Mouse (Mus musculus) activated CD4-positive, CD25-positive, alpha-beta regulatory T cell (primary cell): ENCODE data around the gene Sdad1. TPM values are rescaled to one million over a fixed set of nuclear protein-coding genes. Genes with fewer than 3 reads are reported as not detected.

Experiments
- polyA plus RNA-seq, 2 experiments: library from polyadenylated mRNA; unstranded; fragments of 100-300 nt; shearing (Covaris generic); gene quantifications; one replicate each; pipeline ENCODE4 v1.2.1; 2017

Sdad1 gene
- polyA plus RNA-seq: 10 to 100 TPM; 24.4 to 49.7 TPM

DNA sequence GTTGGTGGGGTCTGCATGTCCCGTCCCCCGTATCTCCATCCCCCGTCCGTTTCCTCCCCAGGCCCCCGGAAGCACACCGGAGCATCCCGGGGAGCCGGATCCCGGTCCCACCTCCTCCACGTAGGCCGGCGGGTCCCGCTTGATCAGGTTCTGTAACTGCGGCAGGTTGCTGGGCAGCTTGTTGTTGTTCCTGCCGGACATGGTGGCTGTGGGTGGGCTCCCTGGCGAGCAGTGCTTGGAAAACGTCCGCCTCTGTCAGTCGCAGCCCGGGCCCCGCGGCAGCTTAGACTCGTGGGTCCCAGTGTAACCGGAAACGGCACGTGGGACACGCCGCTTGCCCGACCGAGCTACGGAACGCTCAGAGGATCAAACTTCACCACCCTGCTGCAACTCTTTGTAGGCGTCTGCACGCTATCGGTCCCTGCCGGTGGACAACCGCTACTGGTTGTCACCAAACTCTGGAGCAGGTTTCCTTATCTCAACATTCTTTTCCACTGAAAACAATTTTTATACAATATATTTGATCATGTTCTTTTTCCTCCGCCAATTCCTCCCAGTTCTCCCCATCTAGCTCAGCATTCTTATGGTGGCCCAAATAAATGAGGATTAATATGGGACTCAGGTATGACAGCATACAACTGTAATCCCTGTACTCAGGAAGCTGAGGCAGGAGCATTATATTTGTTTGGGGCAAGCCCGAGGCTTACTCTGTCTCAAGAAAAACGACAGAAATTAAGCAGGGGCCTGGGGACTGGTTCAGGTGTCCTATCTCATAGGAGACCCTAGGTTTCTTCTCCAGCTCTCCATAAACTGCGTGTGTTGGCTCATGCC, at the start of gene Sdad1:
Sdad1 (minus strand) TSS at position 799 of the 831 bp plus-strand sequence.

GRCm38 (mm10) chr5:92348794-92349413, 38.6 kb upstream of the Sdad1 start, which contains the start of gene Cxcl10:
Gene Cxcl10 (minus strand): TSS chr5:92348889.

DNA sequence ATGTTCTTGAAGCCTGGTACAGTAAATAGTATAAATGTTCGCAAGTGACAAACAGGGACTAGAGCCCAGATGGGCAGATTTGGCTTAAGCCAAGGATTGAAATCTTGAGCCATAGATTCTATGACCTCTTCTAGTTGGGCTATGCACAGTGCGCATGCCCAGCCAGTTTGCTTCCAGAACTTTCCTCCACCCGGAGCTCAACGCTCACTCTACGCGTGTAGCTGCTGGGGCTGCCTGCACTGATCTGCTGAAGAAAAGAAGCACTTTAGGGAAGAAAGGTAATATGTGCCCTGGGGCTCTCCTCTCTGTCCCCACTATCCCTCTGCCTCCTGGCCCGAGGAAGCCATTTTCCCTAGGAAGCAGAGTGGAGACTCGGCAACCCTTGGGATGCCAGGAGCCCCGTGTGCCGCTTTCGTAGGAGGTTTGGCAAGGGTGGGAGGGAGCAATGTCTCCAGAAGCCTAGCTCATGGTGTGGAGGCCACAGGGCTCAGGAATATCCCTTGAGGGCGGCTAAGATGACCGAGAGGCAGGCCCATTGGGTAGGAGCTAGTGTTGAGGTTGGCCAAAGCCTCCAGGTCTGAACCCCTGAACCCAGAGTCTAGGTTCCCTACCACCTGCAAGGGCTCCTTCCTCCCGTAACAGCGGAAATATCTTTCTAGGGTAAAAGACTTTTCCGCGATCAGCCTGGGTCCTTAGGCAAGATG, 21.5 kb upstream of the Sdad1 start, which contains the start of gene Art3:
Art3 (plus strand) TSS at position 193 of the 704 bp plus-strand sequence.

GRCm38 (mm10) chr5:92327929-92328328, 17.6 kb upstream of the Sdad1 start, which contains the start of gene Cxcl9:
Gene Cxcl9 (minus strand): TSS chr5:92328079.

DNA sequence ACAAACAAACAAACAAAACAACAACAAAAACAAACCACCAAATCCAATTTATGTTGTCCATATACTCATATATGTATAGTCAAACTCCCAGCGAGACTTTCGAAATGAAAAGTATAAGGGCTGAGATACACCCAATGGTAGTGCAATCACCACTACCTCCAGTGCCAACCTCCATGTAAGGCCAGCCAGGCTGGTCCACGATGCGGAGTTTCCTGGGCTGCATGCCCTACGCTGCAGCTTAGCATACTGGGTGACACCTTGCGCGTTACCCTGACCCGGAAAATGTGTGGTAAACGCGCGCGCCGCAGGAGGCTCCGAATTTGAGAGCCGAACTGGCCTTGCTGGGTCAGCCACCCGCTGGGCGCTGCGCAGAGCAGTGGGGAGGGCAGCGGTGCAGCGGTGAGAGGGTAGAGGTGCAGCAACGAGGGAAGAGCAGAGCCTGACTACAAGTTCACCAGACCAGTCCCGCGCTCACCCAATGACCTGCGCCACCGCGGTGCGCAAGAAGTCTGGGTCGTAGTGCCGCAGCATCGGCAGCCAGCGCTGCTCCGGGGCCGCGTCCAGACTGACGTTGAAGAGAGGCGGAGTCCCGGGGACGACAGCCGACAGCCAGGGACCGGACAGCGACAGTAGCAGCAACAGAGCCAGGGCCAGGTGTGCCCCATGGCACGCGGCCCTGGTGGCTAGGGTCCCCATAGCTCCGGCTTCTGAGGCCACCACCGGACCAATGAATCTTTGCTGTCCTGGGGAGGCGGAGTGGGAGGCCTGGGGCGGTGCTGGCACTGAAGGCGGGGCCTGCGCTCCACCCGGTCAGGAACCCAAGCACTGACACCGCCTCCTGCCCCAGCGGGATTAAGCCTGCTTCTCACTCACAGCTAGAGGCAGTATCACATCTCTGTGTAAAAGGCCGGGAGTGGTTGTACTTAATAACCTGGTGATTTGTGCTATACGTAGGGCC, 32.6 kb downstream of the Sdad1 start, which contains the start of gene Naaa:
Naaa (minus strand) TSS at position 734 of the 958 bp plus-strand sequence.

GRCm38 (mm10) chr5:92256218-92256617, 54.1 kb downstream of the Sdad1 start, which contains the start of gene Ppef2:
Gene Ppef2 (minus strand): TSS chr5:92256278.

Other genes with a start within 250 kb of the Sdad1 start
- gene G3bp2, start 226.8 kb downstream of the Sdad1 start, polyA plus RNA-seq: 100 to 1,000 TPM; 145 to 158 TPM
- gene Uso1, start 172.5 kb downstream of the Sdad1 start, polyA plus RNA-seq: 10 to 100 TPM; 44.9 to 49.9 TPM
- gene U90926, start 95.1 kb downstream of the Sdad1 start, polyA plus RNA-seq: not detected
- under 1 TPM in 1 of 2 experiments, not detected in 1; 0.27 TPM for gene Ppef2, start 54.2 kb downstream of the Sdad1 start, polyA plus RNA-seq
- gene Naaa, start 32.3 kb downstream of the Sdad1 start, polyA plus RNA-seq: 1 to 10 TPM; 6.3 to 7.7 TPM
- 1 to 10 TPM in 1 of 2 experiments, under 1 TPM in 1; 0.89 to 1.8 TPM for gene Cxcl9, start 17.6 kb upstream of the Sdad1 start, polyA plus RNA-seq
- gene Art3, start 21.3 kb upstream of the Sdad1 start, polyA plus RNA-seq: 1 to 10 TPM in 1 of 2 experiments, under 1 TPM in 1; 0.93 to 1.1 TPM
- 10 to 100 TPM; 14.3 to 43.4 TPM for gene Cxcl10, start 38.4 kb upstream of the Sdad1 start, polyA plus RNA-seq
- gene Nup54, start 124.7 kb upstream of the Sdad1 start, polyA plus RNA-seq: 10 to 100 TPM; 37.7 to 40.5 TPM
- gene Scarb2, start 196.4 kb upstream of the Sdad1 start, polyA plus RNA-seq: 10 to 100 TPM; 23.5 to 28.8 TPM
- gene Fam47e, start 244.6 kb upstream of the Sdad1 start, polyA plus RNA-seq: not detected